Mouse (Mus musculus) liver, embryonic 13.5 days (tissue): Measurements from ENCODE around the gene 2810459M11Rik. TPM values are rescaled to one million over a fixed set of nuclear protein-coding genes. Genes with fewer than 3 reads are reported as not detected.

Source experiments
- ATAC-seq: fragments of 200-750 bp; cut with Nextera tagmentation; 2 replicates; pipeline ENCODE4 v1.8.0; 2017; ENCODE audit warnings: low read depth, mild to moderate bottlenecking, moderate number of reproducible peaks, moderate library complexity
- DNase-seq: peaks from one replicate; pipeline ENCODE4 v3.0.0; 2022
- H3K27ac ChIP-seq: fragments of 300-500 bp; sonication (generic); 2 replicates; pipeline ENCODE4 v1.5.1; 2015; ENCODE audit warnings: moderate library complexity, mild to moderate bottlenecking, inconsistent platforms
- H3K27me3 ChIP-seq: fragments of 300-500 bp; sonication (generic); 2 replicates; pipeline ENCODE4 v1.6.1; 2015; ENCODE audit warnings: mild to moderate bottlenecking, inconsistent platforms
- H3K36me3 ChIP-seq: fragments of 300-500 bp; sonication (generic); 2 replicates; pipeline ENCODE4 v1.6.1; 2015; ENCODE audit warnings: mild to moderate bottlenecking, inconsistent platforms
- H3K4me1 ChIP-seq: fragments of 300-500 bp; sonication (generic); replicated peaks from 2 replicates; pipeline ENCODE4 v1.6.1; 2015; ENCODE audit warnings: inconsistent platforms
- H3K4me2 ChIP-seq: fragments of 300-500 bp; sonication (generic); 2 replicates; pipeline ENCODE4 v1.6.1; 2015; ENCODE audit warnings: inconsistent platforms, mild to moderate bottlenecking, moderate library complexity
- H3K4me3 ChIP-seq: fragments of 300-500 bp; sonication (generic); replicated peaks from 2 replicates; pipeline ENCODE4 v1.5.1; 2015; ENCODE audit warnings: mild to moderate bottlenecking, inconsistent platforms
- H3K9ac ChIP-seq: fragments of 300-500 bp; sonication (generic); 2 replicates; pipeline ENCODE4 v1.6.1; 2015; ENCODE audit warnings: mild to moderate bottlenecking, inconsistent platforms
- H3K9me3 ChIP-seq: fragments of 300-500 bp; sonication (generic); replicated peaks from 2 replicates; pipeline ENCODE4 v1.6.1; 2016; ENCODE audit warnings: inconsistent platforms
- WGBS: fragments of 180-500 bp; shearing (Covaris S2); methylation state at CpG from one replicate; pipeline ENCODE4 v1.1.7; 2015; ENCODE audit not compliant: insufficient replicate concordance; 5-methylcytosine and 5-hydroxymethylcytosine counted together
- polyA plus RNA-seq: library from polyadenylated mRNA; unstranded; fragments of >200 nt; fragmentation: Nextera tagmentation; extraction: Ambion mirVana; gene quantifications from 2 replicates; pipeline ENCODE4 v1.2.1, GENCODE M21; 2015

Gene 2810459M11Rik
- polyA plus RNA-seq, 1 experiment from 2014 or later = 16.0 TPM

DNA sequence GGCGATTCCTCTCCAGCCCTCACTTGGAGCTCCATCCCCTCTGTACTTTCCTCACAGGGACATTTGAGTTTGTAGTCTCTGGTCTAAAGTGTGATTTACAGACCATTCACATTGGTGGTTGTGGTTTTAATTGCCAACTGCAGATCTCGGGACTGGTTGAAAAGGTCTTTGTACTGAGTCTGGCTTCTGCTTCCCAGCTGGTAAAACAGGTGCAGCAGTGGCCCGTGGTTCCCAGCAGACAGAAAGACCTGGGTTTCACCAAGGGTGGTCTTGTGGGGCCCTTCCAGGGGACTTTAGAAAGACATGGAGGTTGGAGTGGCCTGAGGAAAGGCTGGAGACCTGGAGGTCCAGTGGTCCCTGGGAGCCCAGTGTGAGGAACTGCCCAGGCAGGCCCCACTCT, 9.3 kb downstream of the 2810459M11Rik start:
- WGBS = 40% methylated on average over 3 of the region's 3 CpGs
- no peak overlapping the region for H3K4me2 ChIP-seq
- no peak overlapping the region for H3K4me3 ChIP-seq
- H3K9me3 ChIP-seq = no peaks in the 10 kb centered on the region
- H3K9ac ChIP-seq = no peak overlapping the region
- no peaks in the 10 kb centered on the region for H3K27me3 ChIP-seq
- H3K27ac ChIP-seq = peak overlapping the region; percentile 73
- H3K4me1 ChIP-seq = peaks cover 11% of the 10 kb centered on the region
- DNase-seq (no peak), ATAC-seq (no peak)
- no peaks in the 10 kb centered on the region; the same call in 1 of the 2 replicates for H3K36me3 ChIP-seq

DNA sequence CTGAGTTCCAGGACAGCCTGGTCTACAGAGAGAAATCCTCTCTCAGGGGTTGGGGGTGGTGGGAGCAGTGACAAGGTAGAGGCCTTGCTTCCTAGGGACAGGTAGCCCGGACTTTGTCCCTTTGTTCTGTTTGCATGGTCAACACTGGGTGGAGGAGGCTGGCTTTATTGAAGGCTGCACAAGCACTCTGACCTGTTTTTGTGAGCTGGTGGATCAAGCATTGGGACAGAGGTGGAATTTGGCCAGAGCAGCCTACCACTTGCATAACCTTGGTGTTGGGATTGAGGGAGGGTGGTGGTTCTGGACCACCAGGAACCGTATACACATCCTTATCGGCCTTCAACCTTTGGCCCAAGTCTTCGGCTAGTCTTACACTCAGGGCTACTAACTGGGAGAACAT, 10.6 kb downstream of the 2810459M11Rik start:
- H3K9ac ChIP-seq = no peak overlapping the region
- H3K27ac ChIP-seq = peak overlapping the region; percentile 80
- ATAC-seq (peak; percentile 75), DNase-seq (no peak)
- H3K9me3 ChIP-seq = no peaks in the 10 kb centered on the region
- H3K4me1 ChIP-seq = peaks cover 16% of the 10 kb centered on the region
- H3K27me3 ChIP-seq = no peaks in the 10 kb centered on the region
- no peak overlapping the region for H3K4me3 ChIP-seq
- H3K4me2 ChIP-seq = no peak overlapping the region
- no peaks in the 10 kb centered on the region; the same call in 1 of the 2 replicates for H3K36me3 ChIP-seq
- 63% methylated on average over 4 of the region's 4 CpGs for WGBS

DNA sequence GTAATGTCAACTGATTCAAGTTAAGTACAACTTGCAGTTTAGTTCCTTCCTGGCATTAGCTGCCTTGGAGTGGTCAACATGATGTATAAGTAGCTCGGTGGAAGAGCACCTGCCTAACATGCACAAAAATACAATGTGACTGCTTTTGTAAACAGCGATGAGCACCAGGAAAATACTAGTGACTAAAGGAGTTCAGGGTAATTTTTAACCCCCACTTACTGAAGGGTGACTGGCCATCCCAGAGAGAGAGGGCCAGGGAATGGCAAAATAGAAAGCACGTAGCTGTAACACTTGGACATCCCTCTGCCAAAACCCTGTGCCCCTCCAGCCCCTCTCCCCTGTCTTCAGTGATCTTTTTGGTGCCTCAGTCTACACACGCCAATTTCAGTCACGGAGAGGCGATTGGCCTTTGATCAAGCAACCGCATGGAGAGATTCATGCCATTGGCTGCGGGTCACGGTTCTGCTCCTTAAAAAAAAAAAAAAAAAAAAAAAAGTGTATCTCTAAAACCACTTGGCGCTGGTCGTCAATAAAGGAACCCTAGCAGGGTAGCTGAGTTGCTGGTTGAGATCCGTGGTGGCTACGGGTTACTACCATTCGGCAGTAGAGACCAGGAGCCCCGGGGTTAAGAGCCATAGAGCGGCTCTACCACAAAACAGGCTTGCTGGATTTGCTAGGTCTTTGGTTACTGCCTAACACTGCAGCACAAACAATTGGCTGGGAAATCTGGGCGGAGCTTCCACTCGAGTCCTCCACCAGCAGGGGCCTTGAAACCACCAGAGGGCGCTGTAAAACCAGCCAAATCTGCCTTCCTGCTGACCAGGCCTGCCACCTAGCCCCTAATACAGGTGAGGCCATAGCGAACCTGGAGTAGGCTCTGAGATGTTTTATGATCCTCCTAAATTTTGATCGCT, 13.4 kb downstream of the 2810459M11Rik start:
- Histone ChIP-seq H3K27ac (peak overlapping the region; percentile 14), H3K27me3 (no peaks in the 10 kb centered on the region), H3K36me3 (no peaks in the 10 kb centered on the region), H3K9ac (peak overlapping the region; percentile 59), H3K4me2 (peak overlapping the region; percentile 68), H3K4me3 (peak overlapping the region; percentile 44), H3K9me3 (no peaks in the 10 kb centered on the region), H3K4me1 (peaks cover 23% of the 10 kb centered on the region)
- ATAC-seq (peak; percentile 74), DNase-seq (peak; percentile 88)
- WGBS = 9% methylated on average over 21 of the region's 21 CpGs

DNA sequence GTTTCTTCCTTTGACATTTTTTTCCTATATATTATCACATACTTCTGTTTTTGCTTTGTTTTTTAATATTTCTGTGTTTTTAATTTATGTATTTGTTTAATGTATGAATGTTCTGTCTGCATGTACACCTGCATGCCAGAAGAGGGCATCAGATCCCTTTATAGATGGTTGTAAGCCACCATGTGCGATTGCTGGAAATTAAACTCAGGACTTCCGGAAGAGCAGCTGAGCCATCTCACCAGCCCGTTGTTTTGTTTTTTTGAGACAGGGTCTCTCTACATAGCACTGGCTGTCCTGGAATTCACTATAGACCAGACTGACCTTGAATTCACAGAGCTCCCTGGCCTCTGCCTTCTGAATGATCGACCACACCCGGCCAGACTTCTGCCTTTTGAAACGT, 16.9 kb downstream of the 2810459M11Rik start:
- ATAC-seq (no peak), DNase-seq (no peak)
- no peak overlapping the region for H3K9ac ChIP-seq
- no peaks in the 10 kb centered on the region for H3K9me3 ChIP-seq
- H3K4me1 ChIP-seq = peaks cover 44% of the 10 kb centered on the region
- no peak overlapping the region for H3K4me2 ChIP-seq
- H3K36me3 ChIP-seq = peaks cover 12% of the 10 kb centered on the region
- 70% methylated on average over 6 of the region's 6 CpGs for WGBS
- H3K27me3 ChIP-seq = no peaks in the 10 kb centered on the region
- no peak overlapping the region for H3K4me3 ChIP-seq
- no peak overlapping the region for H3K27ac ChIP-seq

DNA sequence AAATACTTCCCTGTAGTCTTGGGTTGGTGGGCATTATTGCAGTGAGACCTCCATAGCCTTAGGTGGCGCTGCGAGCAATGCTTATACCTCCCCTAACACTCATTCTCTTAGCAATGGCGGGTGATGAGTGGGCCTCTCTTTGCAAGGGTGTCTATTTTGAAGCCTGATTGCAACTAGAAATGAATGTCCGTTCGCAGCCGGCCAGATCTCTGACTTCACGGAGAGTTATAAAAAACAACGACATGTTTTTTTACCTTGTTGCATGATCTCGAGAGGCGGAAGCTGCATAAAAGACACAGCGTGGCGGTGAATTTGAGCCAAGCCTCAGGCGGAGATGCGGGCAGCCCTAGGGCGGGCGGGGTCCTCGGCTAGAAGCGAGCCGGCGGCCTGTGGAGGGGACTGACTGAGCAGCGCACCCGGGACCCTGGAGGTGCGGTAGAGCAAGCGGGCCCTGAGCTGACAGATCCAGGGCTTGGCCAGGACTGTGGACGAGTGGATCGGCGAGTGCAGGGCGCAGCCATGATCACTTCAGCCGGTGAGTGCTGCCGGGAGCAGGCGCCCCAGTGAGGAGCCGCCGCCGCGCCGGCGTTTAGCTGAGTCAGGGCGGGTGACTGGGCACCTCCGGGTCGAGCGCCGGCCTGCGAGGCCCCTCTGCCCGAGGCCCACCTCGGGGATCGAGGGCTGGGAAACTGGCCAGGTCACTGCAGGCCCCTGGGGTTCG, 18.8 kb downstream of the 2810459M11Rik start, which contains the start of gene Psmd1:
TSS of gene Psmd1 (plus strand) at position 117 of the 721 bp plus-strand sequence.
- ATAC-seq (peak; percentile 89), DNase-seq (peak; percentile 84)
- peaks cover 50% of the 10 kb centered on the region for H3K4me1 ChIP-seq
- H3K27me3 ChIP-seq = no peaks in the 10 kb centered on the region
- no peaks in the 10 kb centered on the region for H3K9me3 ChIP-seq
- peaks cover 18% of the 10 kb centered on the region for H3K36me3 ChIP-seq
- H3K4me3 ChIP-seq = peak within 1 kb of the TSS; percentile 99
- H3K9ac ChIP-seq = peak within 1 kb of the TSS; percentile 99
- peak within 1 kb of the TSS; percentile 92 for H3K4me2 ChIP-seq
- peak within 1 kb of the TSS; percentile 87 for H3K27ac ChIP-seq
- under 1% methylated on average over 47 of the region's 47 CpGs for WGBS

DNA sequence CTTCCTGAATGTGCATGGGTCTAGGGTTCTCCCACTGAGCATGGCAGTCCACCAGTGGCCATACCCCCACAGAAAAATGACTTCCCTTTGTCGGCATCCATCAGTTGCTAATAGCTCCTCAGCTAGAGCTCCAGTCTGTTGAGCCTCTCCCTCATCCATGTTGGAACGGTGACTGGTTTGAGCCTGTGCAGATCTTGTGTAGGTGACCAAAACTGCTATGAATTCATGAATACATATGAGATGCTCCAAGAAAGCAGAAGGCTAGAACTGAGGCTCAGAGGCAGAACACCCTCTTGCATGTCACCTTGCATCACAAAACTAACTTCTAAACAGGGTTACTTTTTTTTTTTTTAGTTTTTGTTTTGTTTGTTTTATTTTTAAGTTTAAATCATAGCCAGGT, 30.9 kb downstream of the 2810459M11Rik start:
- H3K9me3 ChIP-seq = no peaks in the 10 kb centered on the region
- H3K27ac ChIP-seq = no peak overlapping the region
- ATAC-seq = no peak
- no peak overlapping the region for H3K4me3 ChIP-seq
- H3K9ac ChIP-seq = no peak overlapping the region
- no peaks in the 10 kb centered on the region for H3K4me1 ChIP-seq
- H3K36me3 ChIP-seq = peaks cover 82% of the 10 kb centered on the region
- no peak for DNase-seq
- WGBS = 90% methylated on average over 2 of the region's 2 CpGs
- H3K27me3 ChIP-seq = no peaks in the 10 kb centered on the region
- no peak overlapping the region for H3K4me2 ChIP-seq

DNA sequence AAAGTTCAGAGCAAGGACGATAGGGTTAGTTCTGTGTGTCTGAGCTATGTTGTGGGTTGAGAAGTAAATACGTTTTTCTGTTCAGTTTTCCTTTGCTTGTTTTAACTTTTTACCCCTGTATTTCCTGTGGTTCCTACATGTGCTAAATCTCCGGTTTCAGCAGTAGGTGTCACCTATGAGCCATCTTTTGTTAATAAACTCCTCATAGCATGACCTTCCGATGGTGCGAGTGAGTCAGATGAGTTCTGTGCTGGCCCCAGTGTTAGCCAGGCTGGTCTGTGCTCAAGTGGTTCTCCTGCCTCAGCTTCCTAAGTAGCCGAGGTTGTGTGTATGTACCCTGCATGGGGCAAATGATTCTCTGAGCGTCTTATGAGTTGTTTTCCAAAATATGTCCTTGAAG, 48.8 kb downstream of the 2810459M11Rik start:
- H3K4me2 ChIP-seq = no peak overlapping the region
- H3K9ac ChIP-seq = no peak overlapping the region
- H3K27me3 ChIP-seq = no peaks in the 10 kb centered on the region
- ATAC-seq = no peak
- no peaks in the 10 kb centered on the region for H3K4me1 ChIP-seq
- DNase-seq = no peak
- H3K36me3 ChIP-seq = peaks cover 81% of the 10 kb centered on the region
- 83% methylated on average over 7 of the region's 7 CpGs for WGBS
- no peak overlapping the region for H3K27ac ChIP-seq
- no peak overlapping the region for H3K4me3 ChIP-seq
- no peaks in the 10 kb centered on the region for H3K9me3 ChIP-seq

DNA sequence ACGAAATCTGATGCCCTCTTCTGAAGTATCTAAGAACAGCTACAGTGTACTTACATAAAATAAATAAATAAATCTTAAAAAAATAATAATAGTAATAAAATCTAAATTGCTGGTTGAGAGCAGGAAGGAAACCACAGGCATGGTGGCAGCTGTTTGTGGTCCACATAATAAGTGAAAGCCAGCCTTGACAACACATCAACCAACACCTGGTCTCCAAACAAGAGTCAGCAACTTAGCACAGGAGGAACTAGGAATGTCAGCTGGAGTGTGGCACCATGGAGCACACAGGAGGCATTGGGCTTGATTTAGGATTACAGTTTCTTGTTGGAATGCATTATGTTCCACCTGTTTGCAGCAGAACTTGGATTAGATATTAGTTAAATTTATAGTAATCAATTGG, 59.4 kb downstream of the 2810459M11Rik start:
- WGBS = 86% methylated on average over 1 of the region's 1 CpGs
- Histone ChIP-seq H3K36me3 (peaks cover 42% of the 10 kb centered on the region), H3K4me3 (no peak overlapping the region), H3K4me1 (no peaks in the 10 kb centered on the region), H3K4me2 (no peak overlapping the region), H3K9ac (no peak overlapping the region), H3K9me3 (no peaks in the 10 kb centered on the region), H3K27ac (no peak overlapping the region), H3K27me3 (no peaks in the 10 kb centered on the region)
- no peak for DNase-seq
- no peak for ATAC-seq

Other genes starting within 250 kb of the 2810459M11Rik start
- 38.3 and 39.7 TPM in 2 replicates for gene Itm2c, start 151.6 kb upstream of the 2810459M11Rik start, polyA plus RNA-seq
- gene 4933407L21Rik, start 117.4 kb upstream of the 2810459M11Rik start, polyA plus RNA-seq = not detected in 2 replicates
- 0.05 TPM in 2 replicates for gene Gpr55, start 84.9 kb upstream of the 2810459M11Rik start, polyA plus RNA-seq
- gene Spata3, start 29.0 kb upstream of the 2810459M11Rik start, polyA plus RNA-seq = 0.13 TPM in 2 replicates
- gene Psmd1, start 18.5 kb downstream of the 2810459M11Rik start, polyA plus RNA-seq = 134 and 155 TPM in 2 replicates
- gene Htr2b, start 66.1 kb downstream of the 2810459M11Rik start, polyA plus RNA-seq = 0.20 TPM in 1 of 2 replicates, not detected in the other
- gene Gm21972, start 87.8 kb downstream of the 2810459M11Rik start, polyA plus RNA-seq = 0.15 and 0.45 TPM in 2 replicates
- gene Armc9, start 108.9 kb downstream of the 2810459M11Rik start, polyA plus RNA-seq = 11.7 and 12.8 TPM in 2 replicates